Mouse (Mus musculus) olfactory bulb, adult 2 months (tissue): Measurements from ENCODE around the gene Nudt8. TPM values are rescaled to one million over a fixed set of nuclear protein-coding genes. Genes with fewer than 3 reads are reported as not detected.
"Not testable (repeated sequence)": the region's sequence is repeated elsewhere in the genome, so short reads cannot be mapped to it uniquely, and the experiment has no call there.

Experiments
- H3K27ac ChIP-seq: fragments of 200-500 bp; 2 replicates; pipeline ENCODE4 v1.5.1; 2012; ENCODE audit warnings: low read depth, low read length; ENCODE audit not compliant: insufficient read depth
- H3K4me1 ChIP-seq: fragments of 200-500 bp; 2 replicates; pipeline ENCODE4 v1.6.1; 2012; ENCODE audit warnings: low read length; ENCODE audit not compliant: control insufficient read depth, insufficient read depth
- H3K4me3 ChIP-seq: fragments of 200-500 bp; 2 replicates; pipeline ENCODE4 v1.5.1; 2012; ENCODE audit warnings: mild to moderate bottlenecking, low read depth, low read length, moderate library complexity; ENCODE audit not compliant: insufficient read depth
- CTCF ChIP-seq: fragments of 200-500 bp; IDR thresholded peaks from 2 replicates; pipeline ENCODE4 v1.5.1; 2012; ENCODE audit warnings: low read depth, mild to moderate bottlenecking, low read length, moderate library complexity; ENCODE audit not compliant: insufficient read depth
- POLR2A ChIP-seq: fragments of 200-500 bp; IDR thresholded peaks from 2 replicates; pipeline ENCODE4 v1.6.1; 2012; ENCODE audit warnings: mild to moderate bottlenecking, low read depth, low read length, moderate library complexity; ENCODE audit not compliant: insufficient read depth
- WGBS: fragments of 180-500 bp; shearing (Covaris S2); methylation state at CpG from one replicate; pipeline ENCODE4 v1.1.7; 2018; 5-methylcytosine and 5-hydroxymethylcytosine counted together
- polyA plus RNA-seq: library from polyadenylated mRNA; stranded (reverse); fragments of >200 nt; gene quantifications from 2 replicates; pipeline ENCODE4 v1.2.4, GENCODE M21; 2012; ENCODE audit warnings: low replicate concordance; ENCODE audit not compliant: missing spikeins, insufficient read depth, insufficient read length

The Nudt8 gene
- polyA plus RNA-seq, 1 experiment: not detected

DNA sequence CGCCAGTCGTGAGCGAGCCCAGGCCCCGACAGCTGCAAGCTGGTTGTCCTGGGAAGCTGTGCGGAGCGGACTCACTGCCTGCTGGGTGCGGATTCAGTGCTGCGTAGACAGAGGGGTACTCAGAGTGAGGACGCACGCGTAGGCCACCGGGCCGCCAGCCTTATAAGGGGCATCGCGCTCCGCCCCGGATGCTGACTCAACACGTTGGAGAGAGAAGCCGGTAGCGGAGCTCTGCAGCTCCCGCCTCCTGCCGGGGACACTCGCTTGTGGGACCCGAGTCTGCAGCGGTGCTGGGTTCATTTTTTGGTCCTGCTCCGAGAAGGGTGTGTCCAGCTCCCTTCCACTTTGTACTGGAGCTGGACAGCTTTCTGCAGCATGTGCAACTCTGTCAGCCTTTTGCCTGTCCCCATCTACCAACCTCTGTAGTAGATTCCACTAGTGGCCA, 37.4 kb downstream of the Nudt8 start, which contains the start of gene Gstp1:
Gene Gstp1, minus strand, starts transcription at position 198 of the 445 bp plus-strand sequence.
- under 1% methylated on average over 26 of the region's 26 CpGs for WGBS
- peak within 1 kb of the TSS; percentile 85 for H3K4me3 ChIP-seq
- no peak for TF ChIP-seq CTCF
- TF ChIP-seq POLR2A: peak; percentile 67
- H3K4me1 ChIP-seq: peaks cover 9% of the 10 kb centered on the region
- peak within 1 kb of the TSS; percentile 71 for H3K27ac ChIP-seq

- peaks cover 11% of the 10 kb centered on the region for H3K4me1 ChIP-seq
- WGBS: 87% methylated on average over 5 of the region's 5 CpGs
- H3K4me3 ChIP-seq, H3K27ac ChIP-seq: not testable (repeated sequence)
These were observed 40.6 kb downstream of the Nudt8 start for GRCm38 (mm10) chr19:4040941-4041340.

- H3K4me3 ChIP-seq, H3K27ac ChIP-seq: not testable (repeated sequence)
- H3K4me1 ChIP-seq: peaks cover 10% of the 10 kb centered on the region
- WGBS: 90% methylated on average over 3 of the region's 4 CpGs
These were observed 41.1 kb downstream of the Nudt8 start for GRCm38 (mm10) chr19:4041500-4041899.

- TF ChIP-seq POLR2A (no peak), CTCF (no peak)
- peaks cover 7% of the 10 kb centered on the region for H3K4me1 ChIP-seq
- WGBS: 70% methylated on average over 14 of the region's 14 CpGs
- H3K4me3 ChIP-seq: no peak overlapping the region
- no peak overlapping the region for H3K27ac ChIP-seq
These were observed 41.7 kb downstream of the Nudt8 start for GRCm38 (mm10) chr19:4042124-4042523.

DNA sequence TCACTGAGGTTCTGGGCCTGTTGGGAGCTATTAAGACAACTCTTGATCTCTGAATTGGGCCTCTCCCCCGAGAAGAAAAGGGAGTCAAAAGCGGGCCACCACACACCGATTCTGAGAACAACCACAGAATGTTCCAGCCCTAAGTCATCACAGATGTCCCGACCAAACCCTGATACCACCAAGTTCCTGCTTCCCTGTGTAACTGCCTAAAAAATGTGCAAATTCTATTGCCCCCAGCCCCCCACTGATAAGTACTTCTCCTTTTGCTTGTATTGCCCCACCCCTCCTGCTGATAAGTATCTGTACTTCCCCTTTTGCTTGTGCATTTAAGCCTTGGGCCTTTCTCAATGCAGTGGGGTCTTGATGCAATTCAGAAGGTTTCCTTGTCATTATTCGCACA, 43.7 kb downstream of the Nudt8 start:
- 89% methylated on average over 5 of the region's 5 CpGs for WGBS
- H3K27ac ChIP-seq, H3K4me1 ChIP-seq, H3K4me3 ChIP-seq: not testable (repeated sequence)

DNA sequence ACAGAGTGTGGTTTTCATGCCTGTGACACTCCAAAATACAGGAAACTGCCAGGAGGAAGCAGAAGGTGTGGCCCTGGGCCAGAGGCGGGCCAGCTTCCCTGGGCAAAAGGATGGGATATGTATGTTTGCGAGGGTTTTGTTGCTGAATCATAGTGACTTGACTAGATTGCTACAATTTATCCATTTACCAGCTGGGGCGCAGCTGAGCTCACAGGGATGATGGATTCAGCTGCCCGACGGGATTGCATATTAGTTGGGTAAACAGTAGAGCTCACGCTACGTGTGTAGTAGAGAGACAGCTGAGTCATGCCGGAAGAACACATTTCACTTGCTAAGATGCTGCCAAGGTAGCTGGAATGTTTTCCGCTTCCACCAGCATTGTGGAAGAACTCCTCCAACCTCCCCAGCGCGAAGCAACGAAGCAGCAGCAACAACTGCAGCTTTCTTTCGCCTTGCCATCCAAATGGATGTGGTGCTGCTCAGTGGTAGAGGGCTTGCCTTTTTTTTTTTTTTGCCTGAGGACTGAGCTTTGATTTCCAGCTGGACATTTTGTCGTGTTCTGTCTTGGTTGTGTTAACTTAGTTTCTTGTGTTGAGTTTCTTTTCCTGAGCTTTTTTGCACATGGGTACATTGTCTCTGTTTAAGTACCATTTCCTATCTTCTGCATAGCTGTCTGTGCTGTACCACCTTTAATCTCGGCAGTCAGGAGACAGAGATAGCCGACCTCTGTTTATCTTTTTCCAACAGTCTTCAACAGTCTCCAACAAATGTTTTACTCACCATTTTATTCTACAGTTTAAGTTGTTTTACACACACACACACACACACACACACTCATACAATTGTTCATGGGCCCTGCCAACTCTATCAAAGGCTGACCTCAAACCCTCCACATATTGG, 45.8 kb downstream of the Nudt8 start, which contains the start of gene Gstp2:
Gene Gstp2, minus strand, starts transcription at position 58 of the 900 bp plus-strand sequence.
- TF ChIP-seq CTCF (peak; percentile 32; the same call in 1 of the 2 replicates), POLR2A (no peak)
- Histone ChIP-seq H3K27ac (no peak within 1 kb of the TSS), H3K4me3 (peak within 1 kb of the TSS; percentile 6; the same call in 1 of the 2 replicates), H3K4me1 (peaks cover 5% of the 10 kb centered on the region)
- WGBS: 19% methylated on average over 16 of the region's 16 CpGs

GRCm38 (mm10) chr19:4046866-4047254, 46.5 kb downstream of the Nudt8 start:
- 84% methylated on average over 8 of the region's 8 CpGs for WGBS
- TF ChIP-seq POLR2A (no peak), CTCF (no peak)
- H3K4me1 ChIP-seq: peaks cover 5% of the 10 kb centered on the region

DNA sequence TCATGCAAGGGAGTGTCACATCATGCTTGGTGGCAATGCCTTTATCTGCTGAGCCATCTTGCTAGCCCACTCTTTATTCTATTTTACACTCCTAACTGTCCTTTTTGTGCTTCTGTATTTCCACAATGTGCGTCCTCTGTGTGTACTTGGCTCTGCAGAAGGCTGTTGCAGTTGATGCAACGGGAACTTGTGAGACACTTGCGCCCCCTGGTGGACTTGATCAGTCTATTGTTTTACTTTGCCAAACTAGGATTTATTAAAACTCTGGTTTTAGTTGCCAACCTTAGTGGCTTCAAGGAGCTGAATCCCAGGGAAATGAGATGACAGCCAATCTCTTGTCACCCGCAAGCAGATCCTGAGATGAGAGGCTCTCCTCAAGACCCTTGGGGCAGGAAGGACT, 47.5 kb downstream of the Nudt8 start:
- H3K27ac ChIP-seq: no peak overlapping the region
- WGBS: 9% methylated on average over 4 of the region's 4 CpGs
- TF ChIP-seq CTCF (no peak), POLR2A (no peak)
- no peak overlapping the region for H3K4me3 ChIP-seq
- peaks cover 5% of the 10 kb centered on the region for H3K4me1 ChIP-seq

More at GRCm38 (mm10) chr19:4046866-4047254, 46.5 kb downstream of the Nudt8 start:
- H3K27ac ChIP-seq: no peak overlapping the region
- H3K4me3 ChIP-seq: no peak overlapping the region

- H3K4me1 ChIP-seq, H3K27ac ChIP-seq: not testable (repeated sequence)
- WGBS: 84% methylated on average over 5 of the region's 5 CpGs
These were observed 48.7 kb downstream of the Nudt8 start for GRCm38 (mm10) chr19:4049069-4049468.

GRCm38 (mm10) chr19:4051016-4051415, 50.6 kb downstream of the Nudt8 start:
- H3K4me3 ChIP-seq: no peak overlapping the region
- H3K4me1 ChIP-seq: 0 out of 2 replicates have a peak, but pooled peaks cover 2% of the 10 kb centered on the region
- WGBS: 93% methylated on average over 5 of the region's 5 CpGs
- H3K27ac ChIP-seq: no peak overlapping the region
- TF ChIP-seq POLR2A (no peak), CTCF (no peak)

More at GRCm38 (mm10) chr19:4049069-4049468, 48.7 kb downstream of the Nudt8 start:
- not testable (repeated sequence) for H3K4me3 ChIP-seq

Other genes with a start within 250 kb of the Nudt8 start
- 90.0 TPM in 1 of 2 replicates, not detected in the other for gene Kmt5b, start 233.2 kb upstream of the Nudt8 start, polyA plus RNA-seq
- not detected in 2 replicates for gene Chka, start 148.8 kb upstream of the Nudt8 start, polyA plus RNA-seq
- gene Tcirg1, start 93.4 kb upstream of the Nudt8 start, polyA plus RNA-seq: not detected in 2 replicates
- gene Ndufs8, start 87.8 kb upstream of the Nudt8 start, polyA plus RNA-seq: not detected in 2 replicates
- not detected in 2 replicates for gene Aldh3b1, start 70.8 kb upstream of the Nudt8 start, polyA plus RNA-seq
- not detected in 2 replicates for gene Unc93b1, start 65.4 kb upstream of the Nudt8 start, polyA plus RNA-seq
- not detected in 2 replicates for gene Aldh3b3, start 41.9 kb upstream of the Nudt8 start, polyA plus RNA-seq
- gene Aldh3b2, start 28.3 kb upstream of the Nudt8 start, polyA plus RNA-seq: not detected in 2 replicates
- not detected in 2 replicates for gene Acy3, start 14.0 kb upstream of the Nudt8 start, polyA plus RNA-seq
- not detected in 2 replicates for gene Tbx10, start 7.8 kb upstream of the Nudt8 start, polyA plus RNA-seq
- gene Gm49405, start within 50 bp of the Nudt8 start, polyA plus RNA-seq: not detected in 2 replicates
- not detected in 2 replicates for gene Doc2g, start 2.7 kb downstream of the Nudt8 start, polyA plus RNA-seq
- gene Ndufv1, start 12.2 kb downstream of the Nudt8 start, polyA plus RNA-seq: 777 TPM in 1 of 2 replicates, not detected in the other
- not detected in 2 replicates for gene Gstp1, start 37.4 kb downstream of the Nudt8 start, polyA plus RNA-seq
- not detected in 2 replicates for gene Gstp2, start 45.4 kb downstream of the Nudt8 start, polyA plus RNA-seq
- gene Gstp3, start 59.0 kb downstream of the Nudt8 start, polyA plus RNA-seq: not detected in 2 replicates
- not detected in 2 replicates for gene Cabp2, start 81.0 kb downstream of the Nudt8 start, polyA plus RNA-seq
- gene Cdk2ap2, start 96.6 kb downstream of the Nudt8 start, polyA plus RNA-seq: not detected in 2 replicates
- gene Pitpnm1, start 99.4 kb downstream of the Nudt8 start, polyA plus RNA-seq: not detected in 2 replicates
- gene Aip, start 125.3 kb downstream of the Nudt8 start, polyA plus RNA-seq: not detected in 2 replicates
- gene Gpr152, start 139.2 kb downstream of the Nudt8 start, polyA plus RNA-seq: not detected in 2 replicates
- gene Cabp4, start 143.5 kb downstream of the Nudt8 start, polyA plus RNA-seq: not detected in 2 replicates
- gene Coro1b, start 148.0 kb downstream of the Nudt8 start, polyA plus RNA-seq: not detected in 2 replicates
- 485 TPM in 1 of 2 replicates, not detected in the other for gene Ptprcap, start 153.0 kb downstream of the Nudt8 start, polyA plus RNA-seq
- gene Rps6kb2, start 162.8 kb downstream of the Nudt8 start, polyA plus RNA-seq: not detected in 2 replicates
- not detected in 2 replicates for gene Carns1, start 174.9 kb downstream of the Nudt8 start, polyA plus RNA-seq
- gene Tbc1d10c, start 190.7 kb downstream of the Nudt8 start, polyA plus RNA-seq: 247 TPM in 1 of 2 replicates, not detected in the other
- 405 and 768 TPM in 2 replicates for gene Ppp1ca, start 191.5 kb downstream of the Nudt8 start, polyA plus RNA-seq
- not detected in 2 replicates for gene Rad9a, start 201.1 kb downstream of the Nudt8 start, polyA plus RNA-seq
- gene Clcf1, start 213.7 kb downstream of the Nudt8 start, polyA plus RNA-seq: not detected in 2 replicates
- not detected in 2 replicates for gene AC109138.7, start 213.8 kb downstream of the Nudt8 start, polyA plus RNA-seq
- gene Pold4, start 231.3 kb downstream of the Nudt8 start, polyA plus RNA-seq: not detected in 2 replicates